Mouse (Mus musculus): ENCODE results near the gene Lrrc10b.

Lrrc10b gene

DNA sequence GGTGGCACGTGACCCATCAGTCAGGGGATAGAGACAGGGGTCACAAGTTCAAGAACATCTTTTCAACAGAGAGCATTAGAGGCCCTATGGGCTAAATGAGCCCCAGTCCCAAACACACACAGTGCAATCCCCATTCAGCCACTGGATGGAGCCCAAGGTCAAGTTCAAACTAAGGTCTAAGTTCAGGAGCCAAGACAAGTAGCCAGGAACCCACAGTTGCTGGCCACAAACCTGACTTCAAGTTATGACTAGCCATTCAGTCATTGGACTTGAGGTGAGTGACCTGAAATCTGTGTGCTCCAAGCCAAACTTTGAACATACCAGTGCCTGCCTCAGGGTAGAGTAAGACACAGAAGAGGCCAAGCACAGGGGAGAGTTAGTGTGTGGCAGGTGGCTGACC, 19.8 kb downstream of the Lrrc10b start:
- DNase-seq, result peak; percentile 35

DNA sequence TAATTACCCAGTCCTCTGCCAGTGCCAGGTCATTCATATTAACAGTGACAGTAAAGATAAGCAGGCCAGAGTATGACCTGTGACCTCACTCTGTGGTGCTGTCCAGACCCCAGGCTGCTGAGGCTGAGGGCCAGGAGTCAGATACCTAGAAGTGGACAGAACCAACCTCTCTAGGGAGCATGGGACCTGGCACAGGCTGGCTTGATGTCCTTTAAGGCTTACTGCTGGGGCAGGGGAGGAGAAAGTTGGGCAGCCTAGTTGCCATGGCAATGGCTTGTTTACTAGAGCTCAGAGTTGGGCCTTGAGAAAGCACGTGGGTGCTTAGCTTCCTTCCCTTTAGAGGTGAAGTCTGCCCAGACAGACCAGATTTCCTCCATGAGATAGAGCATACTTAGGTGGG, 20.5 kb downstream of the Lrrc10b start:
- DNase-seq, result peak; percentile 36

- peak; percentile 91 for DNase-seq
Observed at GRCm38 (mm10) chr19:10435908-10436307, 21.4 kb downstream of the Lrrc10b start.

- peak; percentile 37 for DNase-seq
Observed at GRCm38 (mm10) chr19:10434927-10435326, 22.3 kb downstream of the Lrrc10b start.

DNA sequence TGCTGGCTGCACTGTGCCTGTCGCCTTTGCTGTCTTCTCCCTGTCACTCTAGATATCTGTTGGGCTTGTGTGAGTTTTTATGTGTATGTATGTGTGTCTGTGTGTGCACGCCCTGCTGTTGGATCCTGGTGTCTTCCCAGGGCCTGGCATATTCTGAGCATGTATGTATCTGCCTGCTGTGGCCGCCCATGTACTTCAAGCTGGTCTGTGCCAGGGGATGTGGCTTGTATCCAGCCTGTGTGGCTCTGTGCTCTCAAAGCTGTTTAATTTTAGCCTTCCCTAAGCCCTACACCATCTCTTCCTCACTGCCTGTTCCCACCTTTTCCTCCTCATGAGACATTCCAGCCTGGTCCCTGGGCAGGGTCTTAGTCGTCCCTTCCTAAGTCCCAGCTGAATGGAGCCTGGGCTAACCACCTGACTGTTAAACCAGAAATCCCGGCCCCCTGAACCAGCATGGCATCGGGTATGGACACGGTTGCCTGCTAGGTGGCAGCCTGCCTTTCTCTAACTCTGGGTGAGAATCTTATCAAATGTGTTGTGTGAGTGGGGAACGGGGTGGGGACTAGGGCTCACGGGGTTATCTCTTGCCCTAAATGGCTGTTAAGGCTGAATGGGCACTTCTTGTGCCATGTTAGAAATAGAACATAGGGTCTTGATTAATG, 23.3 kb downstream of the Lrrc10b start:
- peak; percentile 66 for DNase-seq

- no peak for DNase-seq
Observed at GRCm38 (mm10) chr19:10433225-10433624, 24.0 kb downstream of the Lrrc10b start.

GRCm38 (mm10) chr19:10431841-10432240, 25.4 kb downstream of the Lrrc10b start:
- peak; percentile 35 for DNase-seq

- peak; percentile 13 for DNase-seq
Observed at GRCm38 (mm10) chr19:10431410-10431809, 25.9 kb downstream of the Lrrc10b start.

- peak; percentile 67 for DNase-seq
Observed at GRCm38 (mm10) chr19:10429371-10429770, 27.9 kb downstream of the Lrrc10b start.

GRCm38 (mm10) chr19:10427431-10427830, 29.8 kb downstream of the Lrrc10b start:
- DNase-seq, result no peak

DNA sequence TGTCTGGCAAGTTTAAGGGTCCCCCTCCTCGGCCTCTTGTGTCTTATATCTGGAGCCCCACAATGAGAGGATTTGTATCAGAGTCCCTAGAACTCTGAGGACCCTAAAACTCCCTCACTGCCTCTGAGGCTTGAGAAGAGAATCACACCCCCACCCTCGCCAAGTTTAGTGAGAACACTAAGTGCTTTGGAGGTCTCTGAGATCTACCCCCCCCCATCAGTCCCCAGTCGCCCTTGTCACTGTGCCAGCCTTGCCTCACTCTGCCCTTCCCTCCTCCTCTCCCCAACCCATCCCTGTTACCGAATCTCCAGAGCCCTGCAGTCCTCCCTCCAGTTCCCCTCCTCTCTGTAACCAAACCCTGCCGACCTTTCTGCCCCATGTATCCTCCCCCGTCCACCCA, 30.5 kb downstream of the Lrrc10b start:
- DNase-seq, result no peak

- DNase-seq, result no peak
Observed at GRCm38 (mm10) chr19:10426312-10426711, 31.0 kb downstream of the Lrrc10b start.

DNA sequence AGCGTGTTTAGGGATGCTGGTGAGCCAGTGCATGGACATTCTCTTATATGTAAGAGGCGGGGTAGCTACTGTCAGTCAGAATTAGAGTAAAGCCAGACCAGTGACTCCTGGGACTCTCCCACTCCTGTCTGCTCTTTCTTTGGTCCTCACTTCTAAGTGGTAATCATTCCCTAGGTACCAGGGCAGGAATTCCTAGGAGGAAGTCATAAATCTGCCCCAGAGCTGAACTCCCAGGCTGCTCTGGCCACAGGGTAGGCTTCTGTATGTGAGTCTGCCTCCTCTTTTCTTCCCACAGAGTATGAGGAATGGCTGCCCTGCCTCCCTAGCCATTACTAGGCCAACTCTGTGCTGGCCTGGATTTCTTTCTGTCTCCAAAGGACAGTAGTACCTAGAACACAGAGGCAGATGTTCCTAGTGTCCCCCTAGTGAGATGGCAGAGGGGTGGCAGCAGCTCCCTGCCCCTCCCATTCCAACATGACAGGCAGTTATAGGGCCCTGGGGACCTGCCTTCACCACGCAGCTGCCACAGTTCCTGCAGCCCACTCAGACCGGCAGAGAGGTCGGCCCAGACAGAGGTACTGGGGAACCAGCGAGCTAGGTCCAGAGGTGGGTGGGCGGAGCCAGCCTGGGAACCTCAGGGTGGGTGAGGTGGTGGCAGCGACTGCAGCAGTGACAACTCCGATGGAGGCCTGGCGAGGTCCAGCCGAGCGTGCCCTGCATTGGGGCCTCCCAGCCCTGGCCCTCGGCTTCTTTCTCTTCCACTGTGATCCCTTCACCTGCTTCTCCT, 31.6 kb downstream of the Lrrc10b start:
- DNase-seq, result no peak

GRCm38 (mm10) chr19:10424751-10425150, 32.5 kb downstream of the Lrrc10b start:
- no peak for DNase-seq

- DNase-seq, result no peak
Observed at GRCm38 (mm10) chr19:10421986-10422976, 35.0 kb downstream of the Lrrc10b start.

DNA sequence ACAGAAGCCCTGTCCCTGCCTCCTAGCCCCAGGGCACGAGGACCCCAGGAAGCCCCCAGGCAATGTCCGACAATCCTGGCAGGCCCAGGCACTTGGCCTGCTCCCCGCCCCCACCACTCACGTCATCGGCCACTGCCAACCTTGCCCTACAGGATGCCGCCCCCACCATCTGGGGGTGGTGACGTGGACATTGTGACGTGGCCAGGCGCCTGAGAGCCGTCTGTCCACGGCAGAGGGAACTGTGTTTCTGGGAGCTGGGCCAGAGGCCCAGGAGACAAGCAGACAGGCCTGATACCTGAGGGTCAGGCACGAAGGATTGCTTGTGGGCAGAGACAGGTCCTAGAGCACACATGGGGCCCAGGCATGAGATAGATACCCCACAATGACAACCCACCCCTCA, 39.8 kb downstream of the Lrrc10b start:
- DNase-seq, result peak; percentile 98

GRCm38 (mm10) chr19:10416889-10417288, 40.4 kb downstream of the Lrrc10b start:
- DNase-seq, result peak; percentile 88

- no peak for DNase-seq
Observed at GRCm38 (mm10) chr19:10415508-10415907, 41.8 kb downstream of the Lrrc10b start.

DNA sequence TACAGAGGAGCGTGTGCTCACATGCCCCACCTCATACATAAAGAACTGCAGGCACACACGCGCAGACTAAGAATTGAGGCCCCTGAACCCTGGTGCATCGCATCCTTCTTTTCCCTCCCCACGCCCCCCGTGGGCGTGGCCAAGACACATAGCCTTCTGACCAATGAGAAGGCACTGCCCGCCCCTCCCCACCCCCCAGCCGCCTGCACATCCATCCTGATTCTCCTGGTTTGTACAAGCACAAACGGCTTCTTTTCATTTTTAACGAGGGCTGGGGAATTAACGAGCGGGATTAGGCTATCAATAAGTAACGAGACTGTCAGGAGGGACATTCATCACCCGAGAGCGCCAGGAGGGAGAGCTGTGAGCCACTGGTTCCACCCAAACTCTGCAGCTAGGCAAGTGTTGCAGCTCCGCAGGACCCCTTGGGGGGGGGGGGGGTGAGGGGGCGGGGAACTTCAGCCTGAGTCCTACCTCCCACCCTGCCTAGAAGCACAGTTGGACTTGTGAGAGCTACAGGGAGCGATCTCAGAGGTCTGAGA, 43.5 kb downstream of the Lrrc10b start:
- DNase-seq, result no peak

Data from cerebellum, adult 9-10 months (tissue).